Mouse (Mus musculus): ENCODE data around the gene Cacna1d. TPM values are rescaled to one million over a fixed set of nuclear protein-coding genes. Genes with fewer than 3 reads are reported as not detected.

Cacna1d gene
- polyA plus RNA-seq, 1 experiment: 3.2 TPM

GRCm38 (mm10) chr14:30310236-30310635 is 181.0 kb downstream of the Cacna1d start:
- no peak for DNase-seq (ENCODE audit: low read depth in 1 of 2, low spot score in 2 of 2)
- Histone ChIP-seq H3K4me3 (ENCODE audit: extremely low read depth, insufficient read depth, insufficient read length) (no peak overlapping the region), H3K4me1 (ENCODE audit: control insufficient read depth, insufficient read depth, insufficient read length) (peaks cover 6% of the 10 kb centered on the region; the same call in 1 of the 2 replicates), H3K27ac (ENCODE audit: insufficient read depth, low read length) (no peak overlapping the region), H3K36me3 (ENCODE audit: control insufficient read depth, insufficient read depth, low read length) (no peaks in the 10 kb centered on the region), H3K27me3 (ENCODE audit: control insufficient read depth, insufficient read depth, low read length) (no peaks in the 10 kb centered on the region)
- no peak for TF ChIP-seq CTCF (IDR thresholded peaks at IDR 0.05; ENCODE audit: extremely low read depth, insufficient read depth, insufficient read length, insufficient replicate concordance)
- no peak for TF ChIP-seq POLR2A (IDR thresholded peaks at IDR 0.05; ENCODE audit: low read depth, low read length)
- 91% methylated on average over 10 of the region's 10 CpGs for WGBS

- Histone ChIP-seq H3K36me3 (ENCODE audit: control insufficient read depth, insufficient read depth, low read length) (no peaks in the 10 kb centered on the region), H3K4me1 (ENCODE audit: control insufficient read depth, insufficient read depth, insufficient read length) (peaks cover under 1% of the 10 kb centered on the region; the same call in 1 of the 2 replicates), H3K27ac (ENCODE audit: insufficient read depth, low read length) (no peak overlapping the region), H3K27me3 (ENCODE audit: control insufficient read depth, insufficient read depth, low read length) (no peaks in the 10 kb centered on the region), H3K4me3 (ENCODE audit: extremely low read depth, insufficient read depth, insufficient read length) (no peak overlapping the region)
- no peak for DNase-seq (ENCODE audit: low read depth in 1 of 2, low spot score in 2 of 2)
- no peak for TF ChIP-seq POLR2A (IDR thresholded peaks at IDR 0.05; ENCODE audit: low read depth, low read length)
- TF ChIP-seq CTCF (IDR thresholded peaks at IDR 0.05; ENCODE audit: extremely low read depth, insufficient read depth, insufficient read length, insufficient replicate concordance): no peak
- WGBS: 90% methylated on average over 6 of the region's 6 CpGs
Observed at GRCm38 (mm10) chr14:30306221-30306620, 185.0 kb downstream of the Cacna1d start.

- Histone ChIP-seq H3K36me3 (ENCODE audit: control insufficient read depth, insufficient read depth, low read length) (no peaks in the 10 kb centered on the region), H3K4me1 (ENCODE audit: control insufficient read depth, insufficient read depth, insufficient read length) (no peaks in the 10 kb centered on the region), H3K4me3 (ENCODE audit: extremely low read depth, insufficient read depth, insufficient read length) (no peak overlapping the region), H3K27me3 (ENCODE audit: control insufficient read depth, insufficient read depth, low read length) (no peaks in the 10 kb centered on the region), H3K27ac (ENCODE audit: insufficient read depth, low read length) (no peak overlapping the region)
- WGBS: 96% methylated on average over 7 of the region's 7 CpGs
- DNase-seq (ENCODE audit: low read depth in 1 of 2, low spot score in 2 of 2): no peak
- no peak for TF ChIP-seq POLR2A (IDR thresholded peaks at IDR 0.05; ENCODE audit: low read depth, low read length)
- TF ChIP-seq CTCF (IDR thresholded peaks at IDR 0.05; ENCODE audit: extremely low read depth, insufficient read depth, insufficient read length, insufficient replicate concordance): no peak
Observed at GRCm38 (mm10) chr14:30299946-30300345, 191.3 kb downstream of the Cacna1d start.

- no peak for TF ChIP-seq CTCF (IDR thresholded peaks at IDR 0.05; ENCODE audit: extremely low read depth, insufficient read depth, insufficient read length, insufficient replicate concordance)
- no peak for TF ChIP-seq POLR2A (IDR thresholded peaks at IDR 0.05; ENCODE audit: low read depth, low read length)
- H3K27ac ChIP-seq (ENCODE audit: insufficient read depth, low read length): no peak overlapping the region
- H3K36me3 ChIP-seq (ENCODE audit: control insufficient read depth, insufficient read depth, low read length): no peaks in the 10 kb centered on the region
- 91% methylated on average over 11 of the region's 11 CpGs for WGBS
- H3K27me3 ChIP-seq (ENCODE audit: control insufficient read depth, insufficient read depth, low read length): no peaks in the 10 kb centered on the region
- no peak for DNase-seq (ENCODE audit: low read depth in 1 of 2, low spot score in 2 of 2)
- H3K4me3 ChIP-seq (ENCODE audit: extremely low read depth, insufficient read depth, insufficient read length): no peak overlapping the region
- H3K4me1 ChIP-seq (ENCODE audit: control insufficient read depth, insufficient read depth, insufficient read length): peaks cover 1% of the 10 kb centered on the region; the same call in 1 of the 2 replicates
Observed at GRCm38 (mm10) chr14:30297492-30297891, 193.8 kb downstream of the Cacna1d start.

- Histone ChIP-seq H3K36me3 (ENCODE audit: control insufficient read depth, insufficient read depth, low read length) (no peaks in the 10 kb centered on the region), H3K27ac (ENCODE audit: insufficient read depth, low read length) (peak overlapping the region; percentile 52), H3K27me3 (ENCODE audit: control insufficient read depth, insufficient read depth, low read length) (no peaks in the 10 kb centered on the region), H3K4me1 (ENCODE audit: control insufficient read depth, insufficient read depth, insufficient read length) (peaks cover 5% of the 10 kb centered on the region; the same call in 1 of the 2 replicates), H3K4me3 (ENCODE audit: extremely low read depth, insufficient read depth, insufficient read length) (no peak overlapping the region)
- no peak for TF ChIP-seq POLR2A (IDR thresholded peaks at IDR 0.05; ENCODE audit: low read depth, low read length)
- no peak for TF ChIP-seq CTCF (IDR thresholded peaks at IDR 0.05; ENCODE audit: extremely low read depth, insufficient read depth, insufficient read length, insufficient replicate concordance)
- no peak for DNase-seq (ENCODE audit: low read depth in 1 of 2, low spot score in 2 of 2)
- WGBS: 21% methylated on average over 1 of the region's 1 CpGs
Observed at GRCm38 (mm10) chr14:30292135-30292463, 199.2 kb downstream of the Cacna1d start.

- peak overlapping the region; percentile 52 for H3K27ac ChIP-seq (ENCODE audit: insufficient read depth, low read length)
- TF ChIP-seq POLR2A (IDR thresholded peaks at IDR 0.05; ENCODE audit: low read depth, low read length) (no peak), CTCF (IDR thresholded peaks at IDR 0.05; ENCODE audit: extremely low read depth, insufficient read depth, insufficient read length, insufficient replicate concordance) (no peak)
- no peaks in the 10 kb centered on the region for H3K27me3 ChIP-seq (ENCODE audit: control insufficient read depth, insufficient read depth, low read length)
- H3K4me3 ChIP-seq (ENCODE audit: extremely low read depth, insufficient read depth, insufficient read length): no peak overlapping the region
- WGBS: 21% methylated on average over 9 of the region's 9 CpGs
- no peaks in the 10 kb centered on the region for H3K36me3 ChIP-seq (ENCODE audit: control insufficient read depth, insufficient read depth, low read length)
- peaks cover 5% of the 10 kb centered on the region; the same call in 1 of the 2 replicates for H3K4me1 ChIP-seq (ENCODE audit: control insufficient read depth, insufficient read depth, insufficient read length)
- peak; percentile 53 to 68 for DNase-seq (ENCODE audit: low read depth in 1 of 2, low spot score in 2 of 2)
Observed at GRCm38 (mm10) chr14:30291389-30292134, 199.7 kb downstream of the Cacna1d start.

- TF ChIP-seq POLR2A (IDR thresholded peaks at IDR 0.05; ENCODE audit: low read depth, low read length) (no peak), CTCF (IDR thresholded peaks at IDR 0.05; ENCODE audit: extremely low read depth, insufficient read depth, insufficient read length, insufficient replicate concordance) (no peak)
- WGBS: 85% methylated on average over 10 of the region's 10 CpGs
Observed at GRCm38 (mm10) chr14:30284446-30284845, 206.8 kb downstream of the Cacna1d start.

More at GRCm38 (mm10) chr14:30284446-30284845, 206.8 kb downstream of the Cacna1d start:
- no peaks in the 10 kb centered on the region for H3K4me1 ChIP-seq (ENCODE audit: control insufficient read depth, insufficient read depth, insufficient read length)
- DNase-seq (ENCODE audit: low read depth in 1 of 2, low spot score in 2 of 2): no peak
- H3K27ac ChIP-seq (ENCODE audit: insufficient read depth, low read length): no peak overlapping the region
- H3K4me3 ChIP-seq (ENCODE audit: extremely low read depth, insufficient read depth, insufficient read length): no peak overlapping the region
- no peaks in the 10 kb centered on the region for H3K36me3 ChIP-seq (ENCODE audit: control insufficient read depth, insufficient read depth, low read length)
- H3K27me3 ChIP-seq (ENCODE audit: control insufficient read depth, insufficient read depth, low read length): no peaks in the 10 kb centered on the region
